Mouse (Mus musculus) ES-Bruce4 (cell line): ENCODE results near the gene Vwa8. TPM values are rescaled to one million over a fixed set of nuclear protein-coding genes. Genes with fewer than 3 reads are reported as not detected.

ENCODE experiments used
- H3K27ac ChIP-seq: 2 replicates; pipeline ENCODE4 v1.5.1; 2012; ENCODE audit warnings: low read length, inconsistent platforms; ENCODE audit not compliant: insufficient read depth
- H3K27me3 ChIP-seq: 2 replicates; pipeline ENCODE4 v1.6.1; 2012; ENCODE audit warnings: mild to moderate bottlenecking, low read length, inconsistent platforms; ENCODE audit not compliant: control insufficient read depth, poor library complexity, insufficient read depth, severe bottlenecking
- H3K36me3 ChIP-seq: 2 replicates; pipeline ENCODE4 v1.6.1; 2012; ENCODE audit warnings: inconsistent platforms, mild to moderate bottlenecking, low read length, moderate library complexity; ENCODE audit not compliant: control insufficient read depth, poor library complexity, insufficient read depth, severe bottlenecking
- H3K4me1 ChIP-seq: one replicate; pipeline ENCODE4 v1.8.1; 2011; ENCODE audit warnings: low read length; ENCODE audit not compliant: control insufficient read depth, insufficient read depth
- H3K4me3 ChIP-seq: 2 replicates; pipeline ENCODE4 v1.5.1; 2011; ENCODE audit warnings: low read depth, mild to moderate bottlenecking, low read length
- H3K9ac ChIP-seq: 2 replicates; pipeline ENCODE4 v1.6.1; 2012; ENCODE audit warnings: low read depth, mild to moderate bottlenecking, inconsistent platforms; ENCODE audit not compliant: poor library complexity, severe bottlenecking
- H3K9me3 ChIP-seq: replicated peaks from 2 replicates; pipeline ENCODE4 v1.6.1; 2012; ENCODE audit warnings: mild to moderate bottlenecking, low read length, inconsistent platforms; ENCODE audit not compliant: control insufficient read depth, poor library complexity, insufficient read depth, severe bottlenecking
- CTCF ChIP-seq: IDR thresholded peaks from one replicate; pipeline ENCODE4 v1.8.1; 2011; ENCODE audit warnings: low read depth, low read length
- EP300 ChIP-seq: IDR thresholded peaks from 2 replicates; pipeline ENCODE4 v1.6.1; 2011; ENCODE audit warnings: low read depth, low read length; ENCODE audit not compliant: insufficient read depth
- POLR2A ChIP-seq: IDR thresholded peaks from one replicate; pipeline ENCODE4 v1.8.1; 2011; ENCODE audit warnings: low read length; ENCODE audit not compliant: insufficient read depth
- polyA plus RNA-seq: library from polyadenylated mRNA; stranded (reverse); fragments of >200 nt; gene quantifications from 2 replicates; pipeline ENCODE4 v1.2.4, GENCODE M21; 2011; ENCODE audit warnings: low read depth; ENCODE audit not compliant: missing spikeins, insufficient read depth, insufficient read length

The Vwa8 gene
- polyA plus RNA-seq, 1 experiment, result 13.1 TPM

- no peak overlapping the region for H3K9ac ChIP-seq
- TF ChIP-seq CTCF (no peak), EP300 (no peak), POLR2A (no peak)
- H3K27me3 ChIP-seq, result no peaks in the 10 kb centered on the region
- H3K9me3 ChIP-seq, result no peaks in the 10 kb centered on the region
- no peaks in the 10 kb centered on the region for H3K36me3 ChIP-seq
- H3K4me1 ChIP-seq, result no peaks in the 10 kb centered on the region
- H3K27ac ChIP-seq, result no peak overlapping the region
- no peak overlapping the region for H3K4me3 ChIP-seq
Measured at GRCm38 (mm10) chr14:78916691-78917090, 67.8 kb downstream of the Vwa8 start.

DNA sequence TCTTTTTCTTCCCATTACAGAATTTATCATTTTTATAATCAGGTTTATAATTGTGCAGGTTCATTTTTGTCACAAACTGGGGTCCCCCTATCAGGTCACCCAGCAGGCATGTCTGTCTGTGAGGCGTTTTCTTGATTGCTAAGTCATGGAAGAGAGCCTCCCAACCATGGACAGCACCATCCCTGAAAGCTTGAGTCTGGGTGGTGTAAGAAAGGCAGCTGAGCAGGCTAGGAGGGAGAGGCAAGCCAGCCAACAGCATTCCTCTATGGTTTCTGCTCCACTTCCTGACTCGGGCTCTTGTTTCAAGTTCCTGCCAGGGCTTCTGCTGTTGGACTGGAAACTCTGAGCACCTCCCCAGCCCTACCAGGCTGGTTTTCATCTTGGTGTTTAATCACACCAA is 72.4 kb downstream of the Vwa8 start:
- Histone ChIP-seq H3K4me3 (no peak overlapping the region), H3K27ac (no peak overlapping the region), H3K36me3 (no peaks in the 10 kb centered on the region), H3K9me3 (no peaks in the 10 kb centered on the region), H3K27me3 (no peaks in the 10 kb centered on the region), H3K9ac (no peak overlapping the region), H3K4me1 (no peaks in the 10 kb centered on the region)
- no peak for TF ChIP-seq CTCF
- no peak for TF ChIP-seq POLR2A
- no peak for TF ChIP-seq EP300

- Histone ChIP-seq H3K9me3 (no peaks in the 10 kb centered on the region), H3K36me3 (no peaks in the 10 kb centered on the region), H3K27me3 (no peaks in the 10 kb centered on the region), H3K4me1 (no peaks in the 10 kb centered on the region), H3K4me3 (no peak overlapping the region), H3K27ac (no peak overlapping the region), H3K9ac (no peak overlapping the region)
- TF ChIP-seq EP300, result no peak
- no peak for TF ChIP-seq CTCF
- TF ChIP-seq POLR2A, result no peak
Measured at GRCm38 (mm10) chr14:78923631-78924030, 74.8 kb downstream of the Vwa8 start.

- no peak overlapping the region for H3K4me3 ChIP-seq
- no peaks in the 10 kb centered on the region for H3K27me3 ChIP-seq
- H3K9me3 ChIP-seq, result no peaks in the 10 kb centered on the region
- H3K36me3 ChIP-seq, result no peaks in the 10 kb centered on the region
- no peaks in the 10 kb centered on the region for H3K4me1 ChIP-seq
- TF ChIP-seq EP300 (no peak), CTCF (no peak), POLR2A (no peak)
- H3K9ac ChIP-seq, result no peak overlapping the region
- H3K27ac ChIP-seq, result no peak overlapping the region
Measured at GRCm38 (mm10) chr14:78924755-78925537, 76.1 kb downstream of the Vwa8 start.

GRCm38 (mm10) chr14:78932094-78932493 is 83.2 kb downstream of the Vwa8 start:
- Histone ChIP-seq H3K9ac (no peak overlapping the region), H3K27ac (no peak overlapping the region), H3K4me1 (no peaks in the 10 kb centered on the region), H3K9me3 (no peaks in the 10 kb centered on the region), H3K4me3 (no peak overlapping the region), H3K27me3 (no peaks in the 10 kb centered on the region), H3K36me3 (no peaks in the 10 kb centered on the region)
- TF ChIP-seq CTCF (no peak), EP300 (no peak), POLR2A (no peak)

GRCm38 (mm10) chr14:78933399-78933798 is 84.5 kb downstream of the Vwa8 start:
- TF ChIP-seq EP300 (no peak), CTCF (no peak), POLR2A (no peak)
- H3K4me3 ChIP-seq, result no peak overlapping the region
- no peak overlapping the region for H3K27ac ChIP-seq
- H3K4me1 ChIP-seq, result no peaks in the 10 kb centered on the region
- no peaks in the 10 kb centered on the region for H3K27me3 ChIP-seq
- no peak overlapping the region for H3K9ac ChIP-seq
- no peaks in the 10 kb centered on the region for H3K36me3 ChIP-seq
- H3K9me3 ChIP-seq, result no peaks in the 10 kb centered on the region
